Mouse (Mus musculus) ZHBTc4 (cell line): ENCODE results near the gene Edn2.

Experiments
- DNase-seq: peaks from one replicate; pipeline ENCODE4 v3.0.0-alpha.2; 2011; ENCODE audit warnings: low read depth, low spot score

Edn2 gene

DNA sequence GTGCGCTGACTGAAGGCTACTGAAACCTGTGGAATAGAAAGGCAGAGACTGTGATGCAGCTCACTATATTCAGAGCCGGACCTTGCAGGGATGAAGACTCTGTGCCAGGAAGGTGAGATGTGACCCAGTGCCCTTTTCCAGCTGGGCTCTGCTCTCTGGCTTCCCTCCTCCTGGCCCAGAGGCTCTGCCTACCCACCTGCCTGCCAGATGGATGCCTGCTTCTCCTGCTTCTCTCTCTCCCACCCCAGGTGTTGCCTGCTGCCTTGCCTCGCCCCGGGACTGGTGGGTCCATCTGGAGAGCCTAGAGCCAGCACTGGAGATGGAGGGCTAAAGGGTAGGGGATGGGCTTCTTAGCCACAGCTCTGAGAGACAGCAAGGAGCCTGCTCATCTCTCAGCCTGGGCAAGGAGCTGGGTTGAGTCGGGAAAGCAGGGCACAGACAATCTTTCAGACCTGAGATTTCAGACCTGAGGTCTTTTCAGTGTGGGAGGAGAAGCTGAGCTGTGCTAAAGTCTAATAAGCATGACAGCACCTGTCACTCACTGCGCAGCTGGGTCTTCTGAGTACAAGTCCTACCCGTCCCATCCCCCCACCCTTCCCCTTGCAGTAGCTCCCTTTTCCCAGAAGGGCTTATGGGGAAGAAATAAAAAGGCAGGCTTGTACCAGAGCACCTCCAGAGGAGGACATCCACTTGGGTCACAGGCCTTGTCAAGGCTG is 39.7 kb downstream of the Edn2 start:
- DNase-seq, result no peak

DNA sequence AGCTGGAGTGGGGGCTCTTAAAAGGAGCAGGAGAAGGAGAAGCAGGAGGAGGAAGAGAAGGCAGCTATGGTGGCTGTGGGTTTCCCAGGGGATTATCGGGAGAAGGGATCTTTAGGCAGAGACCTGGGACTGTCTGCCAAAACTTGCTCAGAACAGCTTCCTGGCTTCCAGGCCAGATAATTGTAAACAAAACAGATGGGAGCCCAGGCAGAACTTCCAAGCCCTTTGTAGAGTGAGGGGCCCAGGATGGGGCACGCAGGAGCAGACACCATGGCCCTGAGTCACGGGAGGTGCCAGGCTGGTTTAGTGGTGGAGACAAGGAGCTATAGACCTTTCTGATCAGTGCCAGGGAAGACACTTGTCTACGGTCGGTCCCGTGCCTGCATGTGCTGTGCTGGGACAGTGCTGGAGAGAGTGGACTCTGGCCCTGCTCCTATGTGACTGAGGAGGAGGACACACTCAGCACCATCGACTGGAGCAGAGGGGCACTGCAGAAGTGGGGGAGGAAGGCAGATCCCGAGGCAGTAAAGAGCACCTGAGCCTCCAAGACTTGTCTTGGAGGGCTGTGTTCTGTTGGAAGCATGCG is 43.4 kb downstream of the Edn2 start:
- DNase-seq, result no peak

- no peak for DNase-seq
Observed at GRCm38 (mm10) chr4:120206471-120206891, 45.5 kb downstream of the Edn2 start.

DNA sequence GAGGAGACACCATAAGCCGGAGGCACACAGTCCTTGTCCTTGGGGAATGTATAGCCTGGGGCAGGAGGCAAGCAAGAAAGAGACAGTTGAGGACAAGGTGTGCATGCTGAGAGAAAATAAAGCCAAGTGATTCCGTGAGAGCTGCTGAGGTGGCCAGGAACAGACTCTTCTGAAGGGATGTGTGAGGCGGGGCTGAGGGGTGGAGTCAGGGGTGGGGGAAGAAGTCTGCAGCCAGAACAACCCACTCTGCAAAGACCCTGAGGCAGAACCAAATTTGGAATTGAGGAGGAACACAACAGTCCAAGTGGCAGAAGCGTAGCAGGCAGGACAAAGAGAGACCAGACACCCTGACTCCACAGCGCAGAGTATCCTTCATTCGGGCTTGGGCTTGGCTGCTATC is 51.1 kb downstream of the Edn2 start:
- DNase-seq, result peak; percentile 81

DNA sequence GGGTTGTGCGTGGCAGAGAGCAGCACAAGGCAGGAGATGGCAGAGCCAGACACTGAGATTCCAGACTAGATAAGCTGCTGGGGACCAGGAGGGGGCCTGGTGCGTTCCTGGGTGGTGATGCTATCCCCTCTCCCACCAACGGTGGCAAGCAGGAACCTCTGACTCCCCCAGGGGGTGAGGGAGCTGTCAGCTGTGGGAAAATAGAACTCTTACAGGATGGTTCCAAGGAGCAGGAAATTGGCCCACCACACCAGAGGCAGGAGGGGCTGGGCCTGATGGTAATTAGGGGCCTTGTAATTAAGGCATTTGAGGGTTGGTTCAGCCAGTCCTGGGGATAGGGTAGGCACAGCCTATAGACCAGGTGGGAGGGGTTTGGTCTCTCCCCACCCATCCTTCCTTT is 51.8 kb downstream of the Edn2 start:
- no peak for DNase-seq

DNA sequence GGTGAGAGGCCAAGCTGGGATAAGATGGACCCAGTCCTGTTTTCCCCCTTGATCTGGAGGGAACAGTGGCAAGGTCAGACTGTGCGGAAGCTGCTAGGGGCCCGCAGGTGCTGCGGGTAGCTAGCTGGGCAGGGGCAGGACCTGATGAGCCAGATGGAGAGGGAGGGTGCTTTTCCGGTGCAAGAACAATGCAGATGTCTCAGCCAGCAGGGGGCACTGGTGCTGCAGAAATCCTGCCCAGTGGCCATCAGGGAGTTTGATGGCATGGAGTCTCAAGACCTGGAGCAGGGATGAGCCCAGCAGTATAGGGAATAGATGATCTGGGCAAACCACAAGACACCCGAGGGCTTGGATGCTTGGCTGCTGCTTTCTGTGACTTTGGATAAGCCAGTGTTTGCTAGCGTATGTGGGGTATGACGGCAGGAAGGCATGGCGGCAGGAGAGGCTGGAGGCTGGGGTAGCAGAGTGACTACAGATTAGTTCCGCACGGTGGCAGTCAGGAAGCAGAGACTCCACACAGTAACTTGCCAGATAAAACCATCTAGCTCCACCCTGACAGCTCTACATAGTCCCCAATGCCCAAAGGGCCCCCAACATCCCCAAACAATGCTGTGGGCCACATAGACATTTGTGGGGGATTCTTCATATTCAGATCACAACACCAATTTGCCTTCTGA is 55.0 kb downstream of the Edn2 start:
- DNase-seq, result peak; percentile 88

- peak; percentile 73 for DNase-seq
Observed at GRCm38 (mm10) chr4:120216883-120217282, 55.9 kb downstream of the Edn2 start.
